Mouse (Mus musculus) ES-E14 (cell line): ENCODE results near the gene Olfr1284.

ENCODE experiments used
- HCFC1 ChIP-seq: IDR thresholded peaks from 2 replicates; pipeline ENCODE4 v1.6.1; 2012; ENCODE audit warnings: low read length, inconsistent platforms, borderline replicate concordance; ENCODE audit not compliant: insufficient read depth
- ZNF384 ChIP-seq: IDR thresholded peaks from 2 replicates; pipeline ENCODE4 v1.6.1; 2012; ENCODE audit warnings: low read depth, low read length, inconsistent platforms

DNA sequence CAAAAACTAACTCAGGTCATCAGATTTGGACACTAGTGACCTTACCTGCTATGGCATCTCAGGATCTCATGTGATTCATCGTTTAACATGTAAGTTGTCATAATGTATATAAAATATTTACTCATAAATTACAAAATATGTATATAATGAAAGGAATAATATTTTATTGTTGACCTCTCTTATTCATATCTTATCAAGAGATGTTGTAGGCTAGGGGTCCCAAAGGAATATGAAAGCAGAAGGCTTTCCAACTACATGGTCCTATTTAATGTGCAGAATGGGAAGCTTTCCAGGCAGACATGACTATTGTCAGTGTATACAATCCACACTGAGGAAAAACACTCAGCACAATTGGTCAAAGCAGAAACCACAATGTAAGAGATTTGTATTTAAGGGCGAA is 8.8 kb upstream of the Olfr1284 start, which contains the start of gene Olfr1283:
- no peak for TF ChIP-seq ZNF384
- no peak for TF ChIP-seq HCFC1
